ENCODE assay signal across 23 mouse cellular contexts in the genomic region with DNA sequence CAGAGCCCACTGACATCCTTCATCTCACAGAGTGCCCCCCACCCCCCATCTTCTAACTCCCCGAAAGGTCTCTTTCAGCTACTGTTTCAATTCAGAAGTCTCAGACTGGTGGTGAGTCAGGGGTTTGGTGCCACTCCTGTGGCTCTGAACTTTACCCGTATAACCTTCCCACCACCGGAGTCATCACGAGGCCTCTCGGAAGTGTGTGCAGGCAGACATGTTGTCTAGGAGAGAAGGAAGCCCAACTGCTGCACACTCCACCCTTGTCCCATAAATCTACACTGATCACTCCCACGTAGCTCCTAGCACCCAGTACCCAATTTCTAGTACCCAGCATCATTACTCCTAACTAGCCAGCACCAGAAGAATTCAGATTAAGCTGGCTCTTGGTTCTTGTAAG. TPM values are rescaled to one million over a fixed set of nuclear protein-coding genes. Genes with fewer than 3 reads are reported as not detected.
DNase-seq lines count a peak whose midpoint lies in the region; ATAC-seq and TF ChIP-seq lines count a peak whose summit lies in the region.
"Had no signal": no experiment of that assay in that cellular context is flagged by ENCODE, and none has a peak within 500 bp of the region (broad histone marks: within the 10 kb centered on the region; RNA-seq: fewer than 3 reads in every experiment).

No protein-coding gene starts in this region.

- no peak overlapping the region for H3K4me3 ChIP-seq in heart, embryonic 10.5 days
- no peak overlapping the region for H3K4me3 ChIP-seq in layer of hippocampus, adult 2 months
- H3K4me3 ChIP-seq in limb, embryonic 12.5 days (replicated peaks), result no peak overlapping the region
- H3K4me3 ChIP-seq: embryonic facial prominence, embryonic 13.5 days; forebrain, embryonic 12.5 days; gastrocnemius, adult 2 months; hindbrain, embryonic 12.5 days had no signal

- no peaks in the 10 kb centered on the region for H3K36me3 ChIP-seq in heart, embryonic 10.5 days
- 0 out of 2 replicates have a peak, but pooled peaks cover 10% of the 10 kb centered on the region for H3K36me3 ChIP-seq in limb, embryonic 12.5 days
- H3K36me3 ChIP-seq: forebrain, embryonic 12.5 days; hindbrain, embryonic 12.5 days had no signal

- no peak overlapping the region for H3K9ac ChIP-seq in limb, embryonic 12.5 days (replicated peaks)
- H3K9ac ChIP-seq: embryonic facial prominence, embryonic 13.5 days; forebrain, embryonic 12.5 days; hindbrain, embryonic 12.5 days had no signal

- no peaks in the 10 kb centered on the region for H3K9me3 ChIP-seq in heart, embryonic 10.5 days
- no peaks in the 10 kb centered on the region for H3K9me3 ChIP-seq in limb, embryonic 12.5 days
- H3K9me3 ChIP-seq: forebrain, embryonic 12.5 days; hindbrain, embryonic 12.5 days had no signal

- WGBS in heart, embryonic 10.5 days, result 78% methylated on average over 6 of the region's 6 CpGs
- WGBS in limb, embryonic 12.5 days, result 62% methylated on average over 6 of the region's 6 CpGs

- no peak for TF ChIP-seq CTCF in layer of hippocampus, adult 2 months (conservative IDR thresholded peaks at IDR 0.05)

- ATAC-seq in limb, embryonic 12.5 days (ENCODE audit: insufficient number of reproducible peaks, insufficient read depth, low FRiP score, low TSS enrichment, low read depth), result peak; percentile 32; the same call in 1 of the 2 replicates
- ATAC-seq: forebrain, embryonic 16.5 days had no signal

- no peaks in the 10 kb centered on the region for H3K27me3 ChIP-seq in heart, embryonic 10.5 days (ENCODE audit: insufficient read depth, poor library complexity, severe bottlenecking)
- peaks cover 7% of the 10 kb centered on the region; the same call in 1 of the 2 replicates for H3K27me3 ChIP-seq in limb, embryonic 12.5 days
- H3K27me3 ChIP-seq: embryonic facial prominence, embryonic 13.5 days; hindbrain, embryonic 12.5 days had no signal

- DNase-seq in heart, embryonic 10.5 days (ENCODE audit: low spot score), result no peak
- no peak for DNase-seq in heart, adult 18-20 months
- peak in 1 of 2 experiments; percentile 9 for DNase-seq in layer of hippocampus, adult 2 months (ENCODE audit: low spot score in 2 of 2)
- DNase-seq in layer of hippocampus, postnatal 10 days (ENCODE audit: low spot score in 2 of 2), result no peak
- DNase-seq in adipocyte (ENCODE audit: low spot score), result peak; percentile 66
- no peak for DNase-seq in urinary bladder, postnatal 10 days (ENCODE audit: low spot score)
- DNase-seq in thymus, postnatal 10 days (ENCODE audit: low spot score in 2 of 2), result no peak
- DNase-seq: adrenal gland, adult 2 months; adrenal gland, postnatal 25 days; cerebellum, adult 18-20 months; cerebellum, adult 9-11 months; cerebellum, postnatal 36 days; gastrocnemius, adult 2 months; gastrocnemius, postnatal 25 days; heart, postnatal 10 days; heart, postnatal 4 days had no signal

- no peak overlapping the region for H3K4me2 ChIP-seq in limb, embryonic 12.5 days
- H3K4me2 ChIP-seq: embryonic facial prominence, embryonic 13.5 days; forebrain, embryonic 12.5 days; hindbrain, embryonic 12.5 days had no signal

- 0 out of 2 replicates have a peak overlapping the region, but pooled peaks have one; percentile 8 for H3K27ac ChIP-seq in heart, embryonic 10.5 days
- peak overlapping the region; percentile 75 for H3K27ac ChIP-seq in layer of hippocampus, adult 2 months
- H3K27ac ChIP-seq in limb, embryonic 12.5 days, result peak overlapping the region; percentile 54; the same call in 1 of the 2 replicates
- H3K27ac ChIP-seq: embryonic facial prominence, embryonic 13.5 days; forebrain, embryonic 12.5 days; gastrocnemius, adult 2 months; hindbrain, embryonic 12.5 days had no signal

- peaks cover 37% of the 10 kb centered on the region for H3K4me1 ChIP-seq in heart, embryonic 10.5 days
- H3K4me1 ChIP-seq in limb, embryonic 12.5 days (replicated peaks), result peaks cover 45% of the 10 kb centered on the region
- H3K4me1 ChIP-seq: forebrain, embryonic 12.5 days had no signal

RNA-seq across cellular contexts. Expression of a gene that starts 38.3 kb away (rescaled TPM):
- polyA plus RNA-seq in heart, embryonic 10.5 days (2016; fragmentation: Nextera tagmentation; extraction: Ambion mirVana), result 5.8 and 17.9 TPM in 2 replicates
- total RNA-seq in heart, adult 18-20 months (2021), result 1 to 10 TPM in 1 of 2 experiments, under 1 TPM in 1; 0.80 to 1.3 TPM
- total RNA-seq in layer of hippocampus, adult 2 months (2021), result 1 to 10 TPM; 1.0 to 1.5 TPM
- 1 to 10 TPM; 1.8 to 2.1 TPM for total RNA-seq in layer of hippocampus, postnatal 10 days (2021)
- 45.3 and 50.4 TPM in 2 replicates for polyA plus RNA-seq in limb, embryonic 12.5 days (2016; fragmentation: Nextera tagmentation; extraction: Ambion mirVana)
- total RNA-seq: granulocyte monocyte progenitor cell, adult 5-6 weeks; MEL had no signal

Comparison
In these comparisons a context has a peak if more than half of its experiments do, and no peak if none do; other contexts are left out.
1. H3K27ac ChIP-seq: peak in every context shown above with its lines; median percentile 75 in layer of hippocampus, adult 2 months; 54 in limb, embryonic 12.5 days; 8 in heart, embryonic 10.5 days.